Comparison of ENCODE assay signal across 25 mouse cellular contexts in the genomic region with DNA sequence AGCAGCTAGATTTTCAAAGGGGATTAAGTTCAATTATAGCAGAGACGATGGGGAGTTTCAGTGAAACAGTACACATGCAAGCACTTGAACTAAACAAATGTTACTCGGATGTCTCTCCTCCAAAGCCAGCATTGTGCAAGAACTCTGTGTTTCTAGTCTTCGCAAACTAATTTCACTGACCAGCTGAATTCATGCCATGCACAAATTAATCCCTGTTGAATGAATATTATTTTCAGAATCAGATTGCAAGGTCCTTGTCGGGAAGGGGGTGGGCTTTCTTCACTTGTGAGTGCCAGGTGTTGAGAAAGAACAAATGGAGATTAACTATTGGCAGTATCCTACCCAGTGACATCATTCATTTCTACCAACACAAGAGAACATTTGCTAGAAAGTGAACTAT.
DNase-seq lines count a peak whose midpoint lies in the region; ATAC-seq and TF ChIP-seq lines count a peak whose summit lies in the region.
"Had no signal": no experiment of that assay in that cellular context is flagged by ENCODE, and none has a peak within 500 bp of the region (broad histone marks: within the 10 kb centered on the region; RNA-seq: fewer than 3 reads in every experiment).

No protein-coding gene starts in this region.

- 0 out of 2 replicates have a peak, but pooled peaks cover 4% of the 10 kb centered on the region for H3K4me1 ChIP-seq in forebrain, embryonic 14.5 days (ENCODE audit: control insufficient read depth, insufficient read depth, low read length)
- no peaks in the 10 kb centered on the region for H3K4me1 ChIP-seq in forebrain, embryonic 11.5 days (replicated peaks; ENCODE audit: control insufficient read depth, insufficient read depth, low read length)
- peaks cover 5% of the 10 kb centered on the region for H3K4me1 ChIP-seq in limb, embryonic 14.5 days (ENCODE audit: control insufficient read depth, insufficient read depth, low read length)
- H3K4me1 ChIP-seq in limb, embryonic 10.5 days, result peaks cover 5% of the 10 kb centered on the region; the same call in 1 of the 2 replicates
- no peaks in the 10 kb centered on the region; the same call in 1 of the 2 replicates for H3K4me1 ChIP-seq in lung, embryonic 16.5 days (replicated peaks; ENCODE audit: control insufficient read depth, insufficient read depth, low read length)
- H3K4me1 ChIP-seq: heart, embryonic 13.5 days; hindbrain, embryonic 13.5 days; midbrain, embryonic 10.5 days had no signal

- no peaks in the 10 kb centered on the region for H3K36me3 ChIP-seq in forebrain, embryonic 14.5 days (ENCODE audit: control insufficient read depth, insufficient read depth, low read length)
- no peaks in the 10 kb centered on the region for H3K36me3 ChIP-seq in forebrain, embryonic 11.5 days (ENCODE audit: control insufficient read depth, insufficient read depth, low read length)
- no peaks in the 10 kb centered on the region for H3K36me3 ChIP-seq in limb, embryonic 14.5 days (ENCODE audit: control insufficient read depth, insufficient read depth, low read length)
- H3K36me3 ChIP-seq in limb, embryonic 10.5 days, result no peaks in the 10 kb centered on the region
- H3K36me3 ChIP-seq in lung, embryonic 16.5 days (ENCODE audit: control insufficient read depth, insufficient read depth, low read length), result no peaks in the 10 kb centered on the region
- H3K36me3 ChIP-seq: heart, embryonic 13.5 days; hindbrain, embryonic 13.5 days; limb, embryonic 15.5 days; midbrain, embryonic 10.5 days had no signal

- H3K27me3 ChIP-seq in forebrain, embryonic 14.5 days (replicated peaks; ENCODE audit: control insufficient read depth, insufficient read depth, low read length), result no peaks in the 10 kb centered on the region
- H3K27me3 ChIP-seq in forebrain, embryonic 11.5 days (ENCODE audit: control insufficient read depth, insufficient read depth, low read length), result no peaks in the 10 kb centered on the region
- no peaks in the 10 kb centered on the region for H3K27me3 ChIP-seq in limb, embryonic 14.5 days (ENCODE audit: control insufficient read depth, insufficient read depth, low read length)
- H3K27me3 ChIP-seq in limb, embryonic 10.5 days (ENCODE audit: low read depth, poor library complexity, severe bottlenecking), result no peaks in the 10 kb centered on the region
- H3K27me3 ChIP-seq in lung, embryonic 16.5 days (ENCODE audit: control insufficient read depth, insufficient read depth, low read depth, low read length), result no peaks in the 10 kb centered on the region
- H3K27me3 ChIP-seq: heart, embryonic 13.5 days; hindbrain, embryonic 13.5 days; limb, embryonic 15.5 days had no signal

- H3K4me2 ChIP-seq in forebrain, embryonic 14.5 days (ENCODE audit: low read length), result no peak overlapping the region
- no peak overlapping the region for H3K4me2 ChIP-seq in forebrain, embryonic 11.5 days (ENCODE audit: low read depth, low read length, severe bottlenecking)
- H3K4me2 ChIP-seq in limb, embryonic 14.5 days (replicated peaks; ENCODE audit: low read depth, low read length, severe bottlenecking), result no peak overlapping the region
- H3K4me2 ChIP-seq in lung, embryonic 16.5 days (ENCODE audit: low read depth, low read length), result no peak overlapping the region
- H3K4me2 ChIP-seq: heart, embryonic 13.5 days; hindbrain, embryonic 13.5 days; limb, embryonic 15.5 days had no signal

- WGBS in forebrain, embryonic 14.5 days, result 32% methylated on average over 4 of the region's 4 CpGs
- 66% methylated on average over 4 of the region's 4 CpGs for WGBS in forebrain, embryonic 11.5 days
- 75% methylated on average over 4 of the region's 4 CpGs for WGBS in limb, embryonic 14.5 days
- WGBS in limb, embryonic 10.5 days, result 86% methylated on average over 4 of the region's 4 CpGs
- WGBS in lung, embryonic 16.5 days, result 48% methylated on average over 4 of the region's 4 CpGs

- H3K27ac ChIP-seq in forebrain, embryonic 14.5 days (ENCODE audit: low read depth, low read length), result no peak overlapping the region
- H3K27ac ChIP-seq in forebrain, embryonic 11.5 days (ENCODE audit: low read depth, low read length), result no peak overlapping the region
- no peak overlapping the region for H3K27ac ChIP-seq in limb, embryonic 14.5 days (replicated peaks; ENCODE audit: low read depth, low read length)
- H3K27ac ChIP-seq in limb, embryonic 10.5 days, result no peak overlapping the region
- H3K27ac ChIP-seq in lung, embryonic 16.5 days (ENCODE audit: low read length), result 0 out of 2 replicates have a peak overlapping the region, but pooled peaks have one; percentile 5
- H3K27ac ChIP-seq: heart, embryonic 13.5 days; hindbrain, embryonic 13.5 days; limb, embryonic 15.5 days; liver, embryonic 14.5 days; midbrain, embryonic 10.5 days; stomach, postnatal 0 days had no signal

- DNase-seq in forebrain, embryonic 14.5 days (ENCODE audit: low spot score), result peak; percentile 14
- DNase-seq in forebrain, embryonic 11.5 days (ENCODE audit: low spot score), result no peak
- no peak for DNase-seq in limb, embryonic 14.5 days (ENCODE audit: low spot score)
- DNase-seq in limb, embryonic 10.5 days (ENCODE audit: low spot score), result no peak
- peak; percentile 17 for DNase-seq in skeletal muscle tissue, adult 2 months (ENCODE audit: low read depth, low spot score)
- no peak for DNase-seq in spleen, postnatal 14 days (ENCODE audit: low spot score in 2 of 2)
- DNase-seq: adrenal gland, postnatal 14 days; cerebellum, adult 9-11 months; gastrocnemius, postnatal 36 days; heart, postnatal 36 days; kidney, adult 11 months; kidney, postnatal 4 days; right cerebral cortex, adult 18-20 months; thymus, adult 2 months had no signal

- TF ChIP-seq POLR2A in limb, embryonic 14.5 days (IDR thresholded peaks at IDR 0.05; ENCODE audit: borderline replicate concordance, extremely low read depth, insufficient read depth, insufficient read length), result no peak

- H3K4me3 ChIP-seq in forebrain, embryonic 14.5 days (ENCODE audit: low read depth, low read length), result no peak overlapping the region
- no peak overlapping the region for H3K4me3 ChIP-seq in forebrain, embryonic 11.5 days (ENCODE audit: low read depth, low read length)
- H3K4me3 ChIP-seq in limb, embryonic 14.5 days (replicated peaks; ENCODE audit: low read length), result no peak overlapping the region
- no peak overlapping the region for H3K4me3 ChIP-seq in limb, embryonic 10.5 days
- no peak overlapping the region for H3K4me3 ChIP-seq in lung, embryonic 16.5 days (ENCODE audit: low read length)
- H3K4me3 ChIP-seq: erythroblast, embryonic 14.5 days; heart, embryonic 13.5 days; hindbrain, embryonic 13.5 days; limb, embryonic 15.5 days; midbrain, embryonic 10.5 days had no signal

- ATAC-seq in forebrain, embryonic 14.5 days, result no peak
- ATAC-seq in forebrain, embryonic 11.5 days (replicated peaks; ENCODE audit: low FRiP score), result no peak
- 0 out of 2 replicates have a peak, but pooled peaks have one; percentile 41 for ATAC-seq in limb, embryonic 14.5 days (ENCODE audit: low FRiP score, low read depth)
- peak; percentile 49; the same call in 1 of the 2 replicates for ATAC-seq in lung, embryonic 16.5 days (ENCODE audit: low read depth)
- ATAC-seq in monocyte, adult 5-6 weeks (replicated peaks; ENCODE audit: insufficient number of reproducible peaks, low FRiP score, low TSS enrichment, poor library complexity, severe bottlenecking), result no peak
- ATAC-seq: forebrain, embryonic 16.5 days; midbrain, embryonic 16.5 days had no signal

- no peaks in the 10 kb centered on the region for H3K9me3 ChIP-seq in forebrain, embryonic 14.5 days (replicated peaks; ENCODE audit: control insufficient read depth, low read length)
- no peaks in the 10 kb centered on the region for H3K9me3 ChIP-seq in forebrain, embryonic 11.5 days (ENCODE audit: control insufficient read depth, low read length)
- H3K9me3 ChIP-seq in limb, embryonic 14.5 days (ENCODE audit: control insufficient read depth, low read length), result no peaks in the 10 kb centered on the region
- H3K9me3 ChIP-seq in limb, embryonic 10.5 days (replicated peaks), result no peaks in the 10 kb centered on the region
- no peaks in the 10 kb centered on the region for H3K9me3 ChIP-seq in lung, embryonic 16.5 days (ENCODE audit: control insufficient read depth, low read length)
- H3K9me3 ChIP-seq: heart, embryonic 13.5 days; hindbrain, embryonic 13.5 days; limb, embryonic 15.5 days; midbrain, embryonic 10.5 days had no signal

- no peak overlapping the region for H3K9ac ChIP-seq in forebrain, embryonic 14.5 days (ENCODE audit: low read length)
- no peak overlapping the region for H3K9ac ChIP-seq in forebrain, embryonic 11.5 days (ENCODE audit: low read length)
- no peak overlapping the region for H3K9ac ChIP-seq in limb, embryonic 14.5 days (ENCODE audit: low read depth, low read length, severe bottlenecking)
- no peak overlapping the region for H3K9ac ChIP-seq in lung, embryonic 16.5 days (ENCODE audit: low read length)
- H3K9ac ChIP-seq: heart, embryonic 13.5 days; hindbrain, embryonic 13.5 days; limb, embryonic 15.5 days; liver, embryonic 14.5 days had no signal

Comparison
In these comparisons a context has a peak if more than half of its experiments do, and no peak if none do; other contexts are left out.
1. DNase-seq: peak in forebrain, embryonic 14.5 days (single experiment) and skeletal muscle tissue, adult 2 months (single experiment); none in forebrain, embryonic 11.5 days (single experiment), limb, embryonic 14.5 days (single experiment), limb, embryonic 10.5 days (single experiment) and spleen, postnatal 14 days (0 of 2).
2. ATAC-seq: peak in limb, embryonic 14.5 days (single experiment) and lung, embryonic 16.5 days (single experiment); none in forebrain, embryonic 14.5 days (single experiment), forebrain, embryonic 11.5 days (single experiment) and monocyte, adult 5-6 weeks (single experiment).